Mouse (Mus musculus) heart, adult 8-10 months (tissue): ENCODE results near the gene Csn1s1. TPM values are rescaled to one million over a fixed set of nuclear protein-coding genes. Genes with fewer than 3 reads are reported as not detected.

Experiments used
- DNase-seq: peaks from one replicate; pipeline ENCODE4 v3.0.0; 2022; ENCODE audit warnings: low spot score
- total RNA-seq, 4 experiments: library from RNA; stranded (reverse); gene quantifications; 2 replicates each; pipeline ENCODE4 v1.2.4; 2022

Csn1s1 gene
- total RNA-seq = not detected

DNA sequence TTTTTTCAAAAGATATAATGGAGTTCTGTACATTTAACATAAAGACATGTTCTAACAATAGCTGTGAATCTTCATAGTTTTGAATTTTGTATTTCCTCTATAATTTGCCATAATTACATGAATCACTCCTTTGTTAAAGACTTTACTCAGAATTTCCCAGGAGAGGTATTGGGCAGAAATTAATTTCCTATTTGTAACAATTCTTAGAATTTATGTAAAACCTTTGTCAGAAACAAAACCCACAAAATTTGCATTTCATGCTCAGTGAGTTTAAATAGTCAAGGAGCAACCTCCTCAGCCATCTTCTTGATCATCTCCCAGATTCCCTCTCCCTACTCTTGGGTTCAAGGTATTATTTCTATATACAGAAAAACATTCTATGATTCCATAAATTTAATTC lies at the start of gene Csn1s1:
Gene Csn1s1 (plus strand): TSS at position 301 of the 400 bp plus-strand sequence.
- no peak for DNase-seq

DNA sequence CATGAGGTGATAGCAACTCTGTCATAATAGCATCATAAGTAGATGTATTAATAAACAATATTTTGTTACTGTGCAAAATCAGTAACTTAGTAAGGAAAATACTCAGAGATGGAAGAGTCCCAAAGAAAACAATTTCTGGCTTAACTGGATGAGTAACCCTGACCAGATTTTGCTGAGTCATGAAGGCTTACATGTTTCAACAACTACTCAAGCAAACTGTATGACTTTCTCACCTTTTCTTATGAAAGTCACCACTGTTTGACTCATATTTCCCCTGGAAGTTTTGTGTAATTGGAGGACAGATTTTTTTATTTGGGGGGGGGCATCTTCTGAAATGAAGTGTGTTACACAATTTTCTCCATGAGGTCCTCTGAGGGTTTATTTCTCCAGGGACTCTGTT lies 43.3 kb upstream of the Csn1s1 start:
- no peak for DNase-seq

- DNase-seq = no peak
Measured at GRCm38 (mm10) chr5:87642787-87643186, 23.2 kb upstream of the Csn1s1 start.

DNA sequence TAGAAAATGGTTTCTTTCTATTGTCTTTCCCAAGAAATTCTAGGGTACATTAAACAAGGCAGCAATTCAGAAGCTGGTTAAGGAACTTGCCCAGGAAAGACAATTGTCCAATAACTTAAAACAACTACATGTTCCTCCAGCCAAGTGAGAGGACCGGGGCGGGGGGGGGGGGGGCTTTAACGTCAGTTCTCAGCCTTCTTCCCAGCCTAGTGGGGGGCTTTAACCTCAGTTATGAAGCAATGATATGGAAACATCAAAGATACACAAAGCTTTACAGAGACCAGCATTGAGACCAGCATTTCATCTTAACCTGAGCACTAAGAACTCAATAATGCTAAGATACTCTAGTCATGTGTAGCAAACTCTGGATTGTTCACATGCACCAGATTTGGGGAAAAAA lies 33.5 kb downstream of the Csn1s1 start, which contains the start of gene Csn2:
Gene Csn2 (minus strand): TSS at position 101 of the 400 bp plus-strand sequence.
- DNase-seq = no peak

- no peak for DNase-seq
Measured at GRCm38 (mm10) chr5:87705891-87706290, 39.9 kb downstream of the Csn1s1 start.

Other genes starting within 250 kb of the Csn1s1 start
- gene Ugt2b38, start 242.0 kb upstream of the Csn1s1 start, total RNA-seq = not detected
- gene Ugt2a2, start 183.9 kb upstream of the Csn1s1 start, total RNA-seq = not detected
- gene Gm43638, start 179.4 kb upstream of the Csn1s1 start, total RNA-seq = not detected
- not detected for gene Ugt2a1, start 175.3 kb upstream of the Csn1s1 start, total RNA-seq
- gene Sult1b1, start 128.0 kb upstream of the Csn1s1 start, total RNA-seq = not detected
- gene Sult1d1, start 97.2 kb upstream of the Csn1s1 start, total RNA-seq = under 1 TPM in 1 of 4 experiments, not detected in 3; 0.29 TPM
- gene Sult1e1, start 74.6 kb upstream of the Csn1s1 start, total RNA-seq = under 1 TPM in 2 of 4 experiments, not detected in 2; 0.23 to 0.25 TPM
- not detected for gene Csn2, start 33.4 kb downstream of the Csn1s1 start, total RNA-seq
- not detected for gene Csn1s2a, start 108.4 kb downstream of the Csn1s1 start, total RNA-seq
- gene Csn1s2b, start 141.9 kb downstream of the Csn1s1 start, total RNA-seq = not detected
- gene Prr27, start 159.5 kb downstream of the Csn1s1 start, total RNA-seq = not detected
- gene Odam, start 218.8 kb downstream of the Csn1s1 start, total RNA-seq = not detected